Mouse (Mus musculus): ENCODE results near the gene Zfp219. TPM values are rescaled to one million over a fixed set of nuclear protein-coding genes. Genes with fewer than 3 reads are reported as not detected.

Zfp219 gene
- total and polyA plus RNA-seq, 2 experiments from 2014 or later: 13.9 to 51.6 TPM

- 84% methylated on average over 6 of the region's 6 CpGs for WGBS
- H3K27ac ChIP-seq (ENCODE audit: low read depth): peak overlapping the region; percentile 83; the same call in 1 of the 2 replicates
- no peak overlapping the region for H3K4me3 ChIP-seq (ENCODE audit: low read depth, low read length)
Observed at GRCm38 (mm10) chr14:51987177-51987576, 33.4 kb downstream of the Zfp219 start.

GRCm38 (mm10) chr14:51986153-51986505 lies 34.4 kb downstream of the Zfp219 start:
- H3K4me2 ChIP-seq (ENCODE audit: low read depth, low read length): peak overlapping the region; percentile 95
- H3K36me3 ChIP-seq (replicated peaks; ENCODE audit: control insufficient read depth, insufficient read depth, low read length): peaks cover 22% of the 10 kb centered on the region
- H3K4me1 ChIP-seq (ENCODE audit: control insufficient read depth, insufficient read depth): no peaks in the 10 kb centered on the region; the same call in none of the 2 replicates
- WGBS: 13% methylated on average over 7 of the region's 7 CpGs
- peak overlapping the region; percentile 83 for H3K27ac ChIP-seq (ENCODE audit: low read depth)
- peak overlapping the region; percentile 81 for H3K4me3 ChIP-seq (ENCODE audit: low read depth, low read length)
- no peak for DNase-seq (ENCODE audit: low spot score)
- H3K27me3 ChIP-seq (ENCODE audit: control insufficient read depth, insufficient read depth, low read length): no peaks in the 10 kb centered on the region
- no peaks in the 10 kb centered on the region for H3K9me3 ChIP-seq (replicated peaks; ENCODE audit: control insufficient read depth, low read length)
- no peak for ATAC-seq (ENCODE audit: insufficient read depth, low read depth)
- H3K9ac ChIP-seq (replicated peaks; ENCODE audit: low read depth, low read length): peak overlapping the region; percentile 83; the same call in 1 of the 2 replicates
- TF ChIP-seq CTCF (IDR thresholded peaks at IDR 0.05; ENCODE audit: low read depth) (no peak), EP300 (IDR thresholded peaks at IDR 0.05; ENCODE audit: low read depth) (no peak)

More at GRCm38 (mm10) chr14:51987177-51987576, 33.4 kb downstream of the Zfp219 start:
- Histone ChIP-seq H3K4me1 (ENCODE audit: control insufficient read depth, insufficient read depth) (no peaks in the 10 kb centered on the region; the same call in none of the 2 replicates), H3K4me2 (ENCODE audit: low read depth, low read length) (no peak overlapping the region), H3K9me3 (replicated peaks; ENCODE audit: control insufficient read depth, low read length) (no peaks in the 10 kb centered on the region), H3K9ac (replicated peaks; ENCODE audit: low read depth, low read length) (no peak overlapping the region), H3K27me3 (ENCODE audit: control insufficient read depth, insufficient read depth, low read length) (no peaks in the 10 kb centered on the region), H3K36me3 (replicated peaks; ENCODE audit: control insufficient read depth, insufficient read depth, low read length) (peaks cover 32% of the 10 kb centered on the region)
- ATAC-seq (ENCODE audit: insufficient read depth, low read depth) (no peak), DNase-seq (ENCODE audit: low spot score) (no peak)
- TF ChIP-seq CTCF (IDR thresholded peaks at IDR 0.05; ENCODE audit: low read depth) (no peak), EP300 (IDR thresholded peaks at IDR 0.05; ENCODE audit: low read depth) (no peak)

GRCm38 (mm10) chr14:51985301-51986152 lies 35.0 kb downstream of the Zfp219 start:
- Histone ChIP-seq H3K27ac (ENCODE audit: low read depth) (peak overlapping the region; percentile 83), H3K4me1 (ENCODE audit: control insufficient read depth, insufficient read depth) (no peaks in the 10 kb centered on the region; the same call in none of the 2 replicates), H3K36me3 (replicated peaks; ENCODE audit: control insufficient read depth, insufficient read depth, low read length) (peaks cover 16% of the 10 kb centered on the region), H3K4me2 (ENCODE audit: low read depth, low read length) (peak overlapping the region; percentile 95), H3K9ac (replicated peaks; ENCODE audit: low read depth, low read length) (peak overlapping the region; percentile 83), H3K4me3 (ENCODE audit: low read depth, low read length) (peak overlapping the region; percentile 81), H3K9me3 (replicated peaks; ENCODE audit: control insufficient read depth, low read length) (no peaks in the 10 kb centered on the region), H3K27me3 (ENCODE audit: control insufficient read depth, insufficient read depth, low read length) (no peaks in the 10 kb centered on the region)
- ATAC-seq (ENCODE audit: insufficient read depth, low read depth) (peak; percentile 78), DNase-seq (ENCODE audit: low spot score) (peak; percentile 77)
- TF ChIP-seq EP300 (IDR thresholded peaks at IDR 0.05; ENCODE audit: low read depth) (no peak), CTCF (IDR thresholded peaks at IDR 0.05; ENCODE audit: low read depth) (no peak)
- 1% methylated on average over 27 of the region's 27 CpGs for WGBS

- H3K4me3 ChIP-seq (ENCODE audit: low read depth, low read length): peak within 1 kb of the TSS; percentile 81
- H3K9me3 ChIP-seq (replicated peaks; ENCODE audit: control insufficient read depth, low read length): no peaks in the 10 kb centered on the region
- WGBS: 1% methylated on average over 49 of the region's 74 CpGs
- TF ChIP-seq CTCF (IDR thresholded peaks at IDR 0.05; ENCODE audit: low read depth) (no peak), EP300 (IDR thresholded peaks at IDR 0.05; ENCODE audit: low read depth) (no peak)
- peak; percentile 68 for DNase-seq (ENCODE audit: low spot score)
- peak within 1 kb of the TSS; percentile 83 for H3K9ac ChIP-seq (replicated peaks; ENCODE audit: low read depth, low read length)
- H3K4me1 ChIP-seq (ENCODE audit: control insufficient read depth, insufficient read depth): no peaks in the 10 kb centered on the region; the same call in none of the 2 replicates
- H3K27ac ChIP-seq (ENCODE audit: low read depth): peak within 1 kb of the TSS; percentile 83
- ATAC-seq (ENCODE audit: insufficient read depth, low read depth): peak; percentile 81
- peak within 1 kb of the TSS; percentile 95 for H3K4me2 ChIP-seq (ENCODE audit: low read depth, low read length)
- no peaks in the 10 kb centered on the region for H3K27me3 ChIP-seq (ENCODE audit: control insufficient read depth, insufficient read depth, low read length)
- H3K36me3 ChIP-seq (replicated peaks; ENCODE audit: control insufficient read depth, insufficient read depth, low read length): peaks cover 7% of the 10 kb centered on the region
Observed at GRCm38 (mm10) chr14:51984247-51985231, 36.0 kb downstream of the Zfp219 start, which contains the start of gene Arhgef40. Arhgef40 (plus strand) TSS chr14:51984719.

- H3K9me3 ChIP-seq (replicated peaks; ENCODE audit: control insufficient read depth, low read length): no peaks in the 10 kb centered on the region
- no peaks in the 10 kb centered on the region; the same call in none of the 2 replicates for H3K4me1 ChIP-seq (ENCODE audit: control insufficient read depth, insufficient read depth)
- 27% methylated on average over 10 of the region's 10 CpGs for WGBS
- no peak for DNase-seq (ENCODE audit: low spot score)
- H3K27ac ChIP-seq (ENCODE audit: low read depth): no peak overlapping the region
- H3K36me3 ChIP-seq (replicated peaks; ENCODE audit: control insufficient read depth, insufficient read depth, low read length): no peaks in the 10 kb centered on the region; the same call in 1 of the 2 replicates
- H3K4me2 ChIP-seq (ENCODE audit: low read depth, low read length): peak overlapping the region; percentile 95
- H3K9ac ChIP-seq (replicated peaks; ENCODE audit: low read depth, low read length): peak overlapping the region; percentile 83; the same call in 1 of the 2 replicates
- no peaks in the 10 kb centered on the region for H3K27me3 ChIP-seq (ENCODE audit: control insufficient read depth, insufficient read depth, low read length)
- TF ChIP-seq CTCF (IDR thresholded peaks at IDR 0.05; ENCODE audit: low read depth) (no peak), EP300 (IDR thresholded peaks at IDR 0.05; ENCODE audit: low read depth) (no peak)
- peak overlapping the region; percentile 81 for H3K4me3 ChIP-seq (ENCODE audit: low read depth, low read length)
- ATAC-seq (ENCODE audit: insufficient read depth, low read depth): no peak
Observed at GRCm38 (mm10) chr14:51983855-51984246, 36.7 kb downstream of the Zfp219 start.

All from heart, postnatal 0 days (tissue).